Mouse (Mus musculus) C2C12 (cell line): Measurements from ENCODE around the gene Ugt1a10.

Experiments used
- CTCF ChIP-seq: IDR thresholded peaks from one replicate; pipeline ENCODE4 v1.5.1; 2011; ENCODE audit not compliant: control insufficient read depth, insufficient read depth, insufficient read length
- MAX ChIP-seq: IDR thresholded peaks from one replicate; pipeline ENCODE4 v1.6.1; 2011; ENCODE audit warnings: mild to moderate bottlenecking, control low read depth
- MYOD1 ChIP-seq: IDR thresholded peaks from one replicate; pipeline ENCODE4 v1.6.1; 2011; ENCODE audit warnings: low read depth; ENCODE audit not compliant: control insufficient read depth, insufficient read length

DNA sequence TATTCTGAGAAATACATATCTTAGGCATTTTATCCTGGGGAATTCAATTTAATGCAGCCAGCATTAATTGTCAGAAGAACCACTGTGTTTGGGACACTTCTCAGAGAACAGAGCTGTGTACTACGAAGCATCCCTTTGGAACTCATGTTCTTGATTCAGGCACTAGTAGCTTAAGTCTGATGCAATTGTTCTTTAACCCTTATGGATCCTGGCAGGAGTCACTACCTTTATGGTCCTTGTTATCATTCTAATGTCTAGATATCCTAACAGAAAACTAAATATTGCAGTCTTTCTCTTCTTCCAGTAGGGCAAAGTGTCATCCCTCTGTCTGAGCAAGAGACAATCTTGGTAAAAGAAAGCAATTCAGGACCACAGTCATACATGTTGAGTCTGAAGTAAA is 157.9 kb downstream of the Ugt1a10 start:
- TF ChIP-seq CTCF (no peak), MAX (no peak), MYOD1 (no peak)
